Mouse (Mus musculus) forebrain, embryonic 13.5 days (tissue): ENCODE measurements around the gene Pax5. TPM values are rescaled to one million over a fixed set of nuclear protein-coding genes. Genes with fewer than 3 reads are reported as not detected.

Experiments used
- ATAC-seq: fragments of 200-750 bp; cut with Nextera tagmentation; 2 replicates; pipeline ENCODE4 v1.8.0; 2017
- H3K27ac ChIP-seq: fragments of 300-500 bp; sonication (generic); 2 replicates; pipeline ENCODE4 v1.5.1; 2015; ENCODE audit warnings: inconsistent platforms, mild to moderate bottlenecking, moderate library complexity
- H3K27me3 ChIP-seq: fragments of 300-500 bp; sonication (generic); 2 replicates; pipeline ENCODE4 v1.6.1; 2015; ENCODE audit warnings: mild to moderate bottlenecking, inconsistent platforms
- H3K36me3 ChIP-seq: fragments of 300-500 bp; sonication (generic); 2 replicates; pipeline ENCODE4 v1.6.1; 2015; ENCODE audit warnings: mild to moderate bottlenecking, inconsistent platforms; ENCODE audit not compliant: poor library complexity, severe bottlenecking
- H3K4me1 ChIP-seq: fragments of 300-500 bp; sonication (generic); 2 replicates; pipeline ENCODE4 v1.6.1; 2015; ENCODE audit warnings: inconsistent platforms
- H3K4me2 ChIP-seq: fragments of 300-500 bp; sonication (generic); 2 replicates; pipeline ENCODE4 v1.6.1; 2015; ENCODE audit warnings: inconsistent platforms, mild to moderate bottlenecking, moderate library complexity
- H3K4me3 ChIP-seq: fragments of 300-500 bp; sonication (generic); 2 replicates; pipeline ENCODE4 v1.5.1; 2015; ENCODE audit warnings: mild to moderate bottlenecking, inconsistent platforms
- H3K9ac ChIP-seq: fragments of 300-500 bp; sonication (generic); 2 replicates; pipeline ENCODE4 v1.6.1; 2015; ENCODE audit warnings: mild to moderate bottlenecking, inconsistent platforms
- H3K9me3 ChIP-seq: fragments of 300-500 bp; sonication (generic); replicated peaks from 2 replicates; pipeline ENCODE4 v1.6.1; 2016; ENCODE audit warnings: inconsistent platforms
- WGBS: fragments of 180-500 bp; shearing (Covaris S2); methylation state at CpG from one replicate; pipeline ENCODE4 v1.1.7; 2015; 5-methylcytosine and 5-hydroxymethylcytosine counted together
- polyA plus RNA-seq: library from polyadenylated mRNA; unstranded; fragments of >200 nt; fragmentation: Nextera tagmentation; extraction: Ambion mirVana; gene quantifications from 2 replicates; pipeline ENCODE4 v1.2.1, GENCODE M21; 2015

Pax5 gene
- polyA plus RNA-seq, 1 experiment from 2014 or later = 0.06 TPM

DNA sequence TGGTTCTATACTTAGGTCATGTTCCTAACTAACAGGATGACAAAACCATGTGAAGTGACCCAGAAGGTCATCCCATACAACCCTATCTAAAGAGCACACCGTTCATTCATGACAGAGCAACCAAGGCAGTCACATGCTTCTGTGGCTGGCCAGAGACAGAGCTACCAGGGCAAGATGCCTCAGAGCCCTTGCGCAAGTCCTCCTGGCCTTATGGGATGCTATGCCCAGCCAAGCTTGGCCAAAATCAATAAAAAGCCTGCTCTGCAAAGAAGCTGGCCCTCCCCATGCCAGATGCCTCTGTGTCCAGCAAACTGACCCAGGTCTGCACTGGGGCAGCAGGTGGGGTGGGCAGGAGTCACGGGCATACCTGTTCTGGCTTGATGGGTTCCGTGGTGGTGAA is 65.1 kb downstream of the Pax5 start:
- H3K27ac ChIP-seq = no peak overlapping the region
- no peak overlapping the region for H3K4me3 ChIP-seq
- peaks cover 34% of the 10 kb centered on the region; the same call in 1 of the 2 replicates for H3K27me3 ChIP-seq
- 84% methylated on average over 4 of the region's 4 CpGs for WGBS
- no peak overlapping the region for H3K9ac ChIP-seq
- no peak overlapping the region for H3K4me2 ChIP-seq
- no peaks in the 10 kb centered on the region for H3K36me3 ChIP-seq
- no peak for ATAC-seq
- no peaks in the 10 kb centered on the region for H3K9me3 ChIP-seq
- H3K4me1 ChIP-seq = peaks cover 10% of the 10 kb centered on the region; the same call in 1 of the 2 replicates

DNA sequence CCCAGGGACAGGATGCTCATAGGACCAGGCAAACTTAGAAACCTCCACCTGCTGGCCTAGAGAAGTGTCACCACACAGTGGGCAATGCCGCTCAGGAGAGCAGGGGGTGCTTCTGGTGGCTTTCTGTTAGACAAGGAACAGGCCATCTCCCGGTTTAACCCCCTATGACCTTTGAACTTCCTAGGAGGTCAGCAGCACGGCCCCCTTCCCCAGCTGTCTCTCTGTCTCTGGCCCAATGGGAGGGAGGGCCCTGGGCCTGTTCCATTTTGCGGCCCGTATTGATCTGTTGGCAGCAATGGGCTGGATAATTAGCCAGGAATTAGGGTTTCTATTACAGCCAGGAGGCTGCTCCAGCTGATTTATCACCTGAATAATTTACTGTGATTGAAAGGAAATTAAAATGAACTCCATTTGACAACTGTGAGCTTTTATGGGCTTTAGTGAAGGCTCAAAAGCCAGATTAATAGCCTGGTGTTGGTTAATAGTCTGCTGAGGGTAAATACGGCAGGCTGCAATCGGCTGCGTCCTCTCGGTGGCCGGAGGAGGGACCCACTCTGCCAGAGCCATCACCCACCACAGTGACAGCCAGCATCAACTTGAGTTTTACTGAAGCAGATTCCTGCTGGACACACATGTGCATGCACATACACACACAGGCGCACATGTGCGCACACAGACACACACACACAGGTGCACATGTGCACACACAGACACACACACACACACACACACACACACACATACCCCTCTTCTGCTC is 68.3 kb downstream of the Pax5 start:
- Histone ChIP-seq H3K9me3 (no peaks in the 10 kb centered on the region), H3K36me3 (no peaks in the 10 kb centered on the region), H3K4me2 (no peak overlapping the region), H3K4me3 (no peak overlapping the region), H3K27me3 (peaks cover 37% of the 10 kb centered on the region; the same call in 1 of the 2 replicates), H3K4me1 (peaks cover 10% of the 10 kb centered on the region; the same call in 1 of the 2 replicates), H3K27ac (no peak overlapping the region), H3K9ac (no peak overlapping the region)
- WGBS = 21% methylated on average over 12 of the region's 12 CpGs
- ATAC-seq = no peak

GRCm38 (mm10) chr4:44635618-44636017 is 74.7 kb downstream of the Pax5 start:
- Histone ChIP-seq H3K27ac (no peak overlapping the region), H3K4me3 (no peak overlapping the region), H3K27me3 (0 out of 2 replicates have a peak, but pooled peaks cover 6% of the 10 kb centered on the region), H3K9ac (no peak overlapping the region), H3K4me1 (0 out of 2 replicates have a peak, but pooled peaks cover 3% of the 10 kb centered on the region), H3K36me3 (no peaks in the 10 kb centered on the region), H3K9me3 (no peaks in the 10 kb centered on the region), H3K4me2 (no peak overlapping the region)
- no peak for ATAC-seq
- WGBS = 89% methylated on average over 3 of the region's 3 CpGs

GRCm38 (mm10) chr4:44633694-44634524 is 76.4 kb downstream of the Pax5 start:
- H3K9ac ChIP-seq = no peak overlapping the region
- H3K9me3 ChIP-seq = no peaks in the 10 kb centered on the region
- 0 out of 2 replicates have a peak, but pooled peaks cover 3% of the 10 kb centered on the region for H3K4me1 ChIP-seq
- H3K27me3 ChIP-seq = 0 out of 2 replicates have a peak, but pooled peaks cover 2% of the 10 kb centered on the region
- ATAC-seq = no peak; the same call in 1 of the 2 replicates
- H3K4me3 ChIP-seq = no peak overlapping the region
- no peak overlapping the region for H3K27ac ChIP-seq
- WGBS = 15% methylated on average over 12 of the region's 12 CpGs
- no peaks in the 10 kb centered on the region for H3K36me3 ChIP-seq
- H3K4me2 ChIP-seq = no peak overlapping the region

DNA sequence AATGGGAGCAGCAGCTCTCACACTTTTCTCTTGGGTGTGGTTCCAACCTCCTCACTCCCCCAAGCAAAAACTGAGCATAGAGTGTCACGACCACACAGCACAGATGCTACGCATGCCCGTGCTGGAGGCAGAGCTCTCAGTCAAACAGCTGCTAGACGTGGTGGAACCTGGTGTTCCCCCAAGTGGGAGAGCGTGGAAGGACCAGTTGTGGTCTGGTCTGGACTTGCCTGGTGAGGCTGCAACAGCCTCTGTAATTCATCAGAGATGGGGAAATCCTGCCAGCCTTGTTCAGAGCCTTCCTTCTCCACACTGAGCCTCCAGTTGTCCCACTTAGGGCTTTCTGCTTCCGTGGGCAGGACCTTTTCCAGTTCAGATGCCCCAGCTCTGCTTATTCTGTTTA is 80.2 kb downstream of the Pax5 start:
- H3K27me3 ChIP-seq = 0 out of 2 replicates have a peak, but pooled peaks cover 2% of the 10 kb centered on the region

DNA sequence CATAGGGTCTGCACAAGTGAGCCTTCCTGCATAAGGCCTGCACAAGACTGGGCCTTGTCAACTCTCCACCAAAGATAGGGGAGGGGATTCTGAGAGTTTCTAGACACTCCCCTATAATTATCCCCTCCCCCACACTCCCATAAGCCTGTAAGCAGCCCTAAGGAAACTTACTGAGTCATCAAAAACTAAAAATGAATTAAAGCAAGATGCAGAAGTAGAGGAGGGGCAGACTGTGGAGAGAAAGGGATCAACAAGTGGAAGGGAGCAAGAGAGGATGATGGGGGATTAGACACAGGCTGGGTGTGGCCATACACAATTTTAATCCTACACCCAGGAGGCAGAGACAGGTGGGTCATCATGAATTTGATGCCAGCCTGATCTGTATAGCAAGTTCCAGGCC is 82.4 kb downstream of the Pax5 start:
- Histone ChIP-seq H3K27me3 (0 out of 2 replicates have a peak, but pooled peaks cover 2% of the 10 kb centered on the region), H3K27ac (no peak overlapping the region), H3K9me3 (no peaks in the 10 kb centered on the region), H3K9ac (no peak overlapping the region), H3K4me3 (no peak overlapping the region), H3K4me1 (no peaks in the 10 kb centered on the region), H3K36me3 (no peaks in the 10 kb centered on the region), H3K4me2 (no peak overlapping the region)
- ATAC-seq = no peak

More for the DNA sequence above, 80.2 kb downstream of the Pax5 start:
- H3K9ac ChIP-seq = no peak overlapping the region
- no peak overlapping the region for H3K27ac ChIP-seq
- H3K4me3 ChIP-seq = no peak overlapping the region
- no peak for ATAC-seq
- 0 out of 2 replicates have a peak, but pooled peaks cover 3% of the 10 kb centered on the region for H3K4me1 ChIP-seq
- WGBS = 72% methylated on average over 6 of the region's 6 CpGs
- H3K4me2 ChIP-seq = no peak overlapping the region
- no peaks in the 10 kb centered on the region for H3K36me3 ChIP-seq
- H3K9me3 ChIP-seq = no peaks in the 10 kb centered on the region

DNA sequence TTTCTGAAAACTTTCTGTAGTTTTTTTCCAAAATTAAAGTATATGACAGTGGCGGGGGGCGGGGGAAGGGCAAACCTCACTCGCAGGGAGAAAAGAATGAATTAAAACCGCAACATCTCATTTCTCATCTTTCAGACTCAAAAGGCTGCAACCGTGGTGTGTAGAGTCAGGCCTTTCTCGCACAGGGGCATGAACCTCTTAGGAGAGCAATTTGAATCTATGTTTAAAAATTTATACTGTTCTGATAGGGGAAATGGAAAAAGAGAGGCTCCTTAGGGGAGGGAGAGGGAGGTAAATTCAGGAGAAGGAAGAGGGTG is 85.2 kb downstream of the Pax5 start:
- ATAC-seq = no peak
- Histone ChIP-seq H3K27ac (no peak overlapping the region), H3K4me3 (no peak overlapping the region), H3K36me3 (no peaks in the 10 kb centered on the region), H3K4me2 (no peak overlapping the region), H3K4me1 (no peaks in the 10 kb centered on the region), H3K9me3 (no peaks in the 10 kb centered on the region), H3K27me3 (0 out of 2 replicates have a peak, but pooled peaks cover 2% of the 10 kb centered on the region), H3K9ac (no peak overlapping the region)
- 94% methylated on average over 6 of the region's 6 CpGs for WGBS

DNA sequence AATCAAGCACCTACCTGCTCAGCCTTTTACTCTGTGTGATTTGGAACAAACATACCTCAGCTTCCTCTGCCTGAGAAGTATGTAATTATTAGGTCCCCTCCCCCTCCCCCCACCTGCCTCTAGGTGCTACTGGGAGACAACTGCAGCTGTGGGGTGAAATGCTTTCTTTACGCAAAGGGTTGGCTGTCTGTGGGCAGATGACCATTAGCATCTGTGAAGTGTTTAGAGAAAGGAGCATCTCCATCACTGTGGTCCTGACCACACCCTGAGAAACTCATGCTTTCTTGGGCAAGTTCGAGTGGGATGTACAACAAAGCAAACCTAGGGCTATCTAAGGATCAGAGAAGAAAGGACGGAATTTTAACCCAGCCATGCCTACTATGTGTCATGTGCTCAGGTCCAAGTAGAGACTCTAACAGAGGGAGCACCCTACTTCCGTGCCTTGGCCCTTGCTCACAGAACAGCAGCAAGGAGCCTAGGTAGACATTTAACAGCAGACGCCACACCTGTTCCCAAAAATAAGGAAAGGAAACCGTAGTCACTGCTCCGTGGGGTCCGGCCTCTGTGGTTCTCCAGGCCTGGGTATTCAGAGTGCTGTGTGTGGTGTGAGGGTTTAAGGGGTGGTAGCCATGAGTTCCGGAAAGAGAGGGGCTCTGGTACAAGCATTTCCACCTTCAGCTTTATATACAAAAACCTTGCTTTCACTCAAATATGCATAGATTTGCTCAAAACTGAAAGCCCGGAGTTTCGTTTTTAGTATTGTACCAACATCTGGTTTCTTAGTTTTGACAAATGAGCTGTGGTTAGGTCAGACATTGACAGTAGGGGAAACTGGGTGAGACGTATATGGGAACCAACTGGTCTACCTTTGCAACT is 85.8 kb downstream of the Pax5 start:
- H3K27me3 ChIP-seq = 0 out of 2 replicates have a peak, but pooled peaks cover under 1% of the 10 kb centered on the region
- no peak for ATAC-seq
- WGBS = 87% methylated on average over 12 of the region's 12 CpGs
- H3K9me3 ChIP-seq = no peaks in the 10 kb centered on the region
- no peak overlapping the region for H3K4me2 ChIP-seq
- no peak overlapping the region for H3K4me3 ChIP-seq
- no peaks in the 10 kb centered on the region for H3K4me1 ChIP-seq
- H3K9ac ChIP-seq = no peak overlapping the region
- no peak overlapping the region for H3K27ac ChIP-seq
- H3K36me3 ChIP-seq = no peaks in the 10 kb centered on the region

DNA sequence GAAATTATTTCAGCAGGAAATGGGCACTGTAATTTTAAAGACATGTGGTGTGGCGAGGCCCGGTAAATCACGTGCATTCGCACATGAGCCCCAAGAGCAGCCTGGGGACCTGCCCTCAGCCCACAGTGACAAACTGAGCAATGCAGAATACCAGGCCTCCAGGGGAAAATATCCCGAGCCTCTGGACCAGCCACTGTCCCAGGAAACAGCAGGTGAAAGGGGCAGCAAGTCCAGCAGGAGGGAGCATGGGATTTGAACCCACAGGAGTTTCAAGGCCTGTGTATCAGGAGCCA is 86.9 kb downstream of the Pax5 start:
- Histone ChIP-seq H3K4me3 (no peak overlapping the region), H3K4me2 (no peak overlapping the region), H3K4me1 (no peaks in the 10 kb centered on the region), H3K27me3 (no peaks in the 10 kb centered on the region), H3K27ac (no peak overlapping the region), H3K9me3 (no peaks in the 10 kb centered on the region), H3K9ac (no peak overlapping the region), H3K36me3 (no peaks in the 10 kb centered on the region)
- WGBS = 88% methylated on average over 5 of the region's 5 CpGs
- ATAC-seq = no peak

DNA sequence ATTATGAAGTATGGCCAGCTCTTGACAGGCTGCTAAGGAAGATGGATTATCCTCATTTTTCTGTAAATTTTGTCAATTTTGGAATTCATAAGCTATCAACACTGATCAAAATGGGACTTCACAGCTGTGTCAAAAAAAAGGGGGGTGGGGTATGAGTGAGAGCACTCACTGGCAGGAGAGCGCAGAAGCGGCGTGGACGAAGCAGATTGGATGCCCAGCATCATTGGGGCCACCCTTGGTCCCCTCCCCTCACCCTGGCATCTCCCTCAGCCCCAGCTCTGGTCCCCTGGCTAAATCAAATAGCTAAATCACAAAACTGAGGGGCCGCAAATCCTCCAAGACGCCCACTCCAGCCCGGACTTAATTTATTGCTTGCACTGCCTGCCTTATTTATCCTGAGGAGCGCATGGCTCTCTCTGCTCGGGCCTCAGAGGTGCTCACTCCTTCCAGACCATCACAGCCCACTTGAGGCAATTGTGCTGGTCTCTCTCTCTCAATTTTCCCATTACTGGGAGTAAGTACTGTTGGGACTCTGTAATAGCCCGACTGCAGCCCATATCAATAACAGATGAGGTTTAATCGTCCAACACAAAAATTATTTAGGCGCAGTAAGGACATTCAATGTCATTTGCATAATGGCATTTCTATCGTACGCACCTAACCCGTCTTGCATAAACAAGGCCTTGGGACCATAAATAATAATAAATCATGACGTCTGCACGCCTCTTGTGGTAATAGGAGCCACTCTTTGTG is 87.4 kb downstream of the Pax5 start:
- H3K9me3 ChIP-seq = no peaks in the 10 kb centered on the region
- no peak overlapping the region for H3K9ac ChIP-seq
- no peaks in the 10 kb centered on the region for H3K36me3 ChIP-seq
- ATAC-seq = no peak
- no peak overlapping the region for H3K4me2 ChIP-seq
- H3K4me3 ChIP-seq = no peak overlapping the region
- H3K27ac ChIP-seq = no peak overlapping the region
- 88% methylated on average over 17 of the region's 17 CpGs for WGBS
- no peaks in the 10 kb centered on the region for H3K27me3 ChIP-seq
- H3K4me1 ChIP-seq = no peaks in the 10 kb centered on the region

DNA sequence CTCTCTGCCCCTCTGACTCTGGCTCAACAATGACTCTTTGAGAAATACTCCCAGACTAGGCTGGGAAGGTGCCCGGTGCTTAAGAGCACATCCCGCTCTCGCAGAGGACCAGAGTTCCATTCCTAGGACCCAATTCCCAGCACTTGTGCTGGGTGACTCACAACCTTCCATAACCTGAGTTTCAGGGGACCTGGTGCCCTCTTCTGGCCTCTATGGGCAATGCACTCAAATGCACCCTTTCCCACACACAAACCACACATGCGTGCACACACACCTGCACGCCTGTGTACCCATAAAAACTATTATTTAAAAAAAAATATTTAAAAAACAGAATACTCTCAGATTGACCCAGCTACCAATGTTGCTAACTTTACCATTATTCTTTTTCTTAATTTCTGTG is 90.0 kb downstream of the Pax5 start:
- Histone ChIP-seq H3K9ac (no peak overlapping the region), H3K9me3 (no peaks in the 10 kb centered on the region), H3K36me3 (no peaks in the 10 kb centered on the region), H3K4me3 (no peak overlapping the region), H3K27ac (no peak overlapping the region), H3K4me1 (no peaks in the 10 kb centered on the region), H3K27me3 (no peaks in the 10 kb centered on the region), H3K4me2 (no peak overlapping the region)
- ATAC-seq = no peak
- WGBS = 96% methylated on average over 5 of the region's 5 CpGs
